Mouse (Mus musculus) fat pad, adult 2 months (tissue): Measurements from ENCODE around the gene Adgrl3.

ENCODE experiments used
- DNase-seq: peaks from one replicate; pipeline ENCODE4 v3.0.0-alpha.2; 2011; ENCODE audit warnings: low read depth, low spot score; ENCODE audit errors: extremely low read depth

The Adgrl3 gene

DNA sequence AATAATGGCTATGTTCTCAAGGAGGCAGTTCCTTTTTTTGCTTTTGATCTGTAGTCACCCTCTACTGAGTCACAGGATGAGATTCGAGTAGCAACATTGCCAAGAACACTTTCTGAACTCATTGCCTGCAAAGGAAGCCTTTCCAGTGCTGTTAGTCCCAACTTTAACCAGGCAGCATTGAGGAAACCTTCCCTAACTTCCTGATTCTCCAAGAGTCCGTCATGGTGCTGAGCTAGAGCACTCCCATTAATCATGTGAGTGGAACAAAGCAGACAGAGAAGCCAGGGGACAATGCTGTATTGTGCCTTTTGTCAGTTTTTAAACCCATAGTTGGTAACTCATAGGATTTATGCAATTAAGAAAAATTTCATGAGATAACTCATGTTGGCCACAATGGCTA is 345.3 kb downstream of the Adgrl3 start:
- DNase-seq: no peak

DNA sequence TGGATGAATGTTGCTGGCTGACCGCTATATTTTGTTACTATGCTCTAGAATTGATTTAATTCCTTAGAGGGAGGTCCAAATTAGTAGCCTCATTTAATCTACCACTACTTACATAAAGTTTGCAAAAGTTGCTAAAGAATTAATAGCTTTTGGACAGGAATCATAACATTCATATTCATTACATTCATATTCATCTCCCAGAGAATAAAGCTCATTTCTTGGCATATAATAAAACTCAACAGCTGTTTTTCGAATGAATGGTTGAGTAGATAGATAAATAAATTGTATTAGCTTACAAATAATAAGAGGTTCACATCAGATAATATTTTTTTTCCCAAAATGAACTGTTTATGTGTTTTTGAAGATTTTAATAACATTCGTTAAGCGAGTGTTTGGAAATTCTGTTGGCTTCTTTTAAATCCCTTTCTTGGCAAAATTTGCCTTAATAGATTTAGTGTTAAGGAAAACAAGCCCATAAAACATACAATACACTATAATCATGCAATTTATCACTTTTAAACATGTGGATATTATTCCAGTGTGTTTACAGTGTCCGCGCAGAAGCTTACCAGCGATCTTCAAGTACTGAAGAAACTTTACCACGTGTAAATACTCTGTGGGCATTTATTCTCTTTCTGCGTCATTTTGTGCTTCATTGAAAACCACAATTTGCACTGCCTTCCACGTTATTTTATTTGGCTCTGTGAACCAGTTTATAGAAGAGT is 350.4 kb downstream of the Adgrl3 start:
- no peak for DNase-seq

DNA sequence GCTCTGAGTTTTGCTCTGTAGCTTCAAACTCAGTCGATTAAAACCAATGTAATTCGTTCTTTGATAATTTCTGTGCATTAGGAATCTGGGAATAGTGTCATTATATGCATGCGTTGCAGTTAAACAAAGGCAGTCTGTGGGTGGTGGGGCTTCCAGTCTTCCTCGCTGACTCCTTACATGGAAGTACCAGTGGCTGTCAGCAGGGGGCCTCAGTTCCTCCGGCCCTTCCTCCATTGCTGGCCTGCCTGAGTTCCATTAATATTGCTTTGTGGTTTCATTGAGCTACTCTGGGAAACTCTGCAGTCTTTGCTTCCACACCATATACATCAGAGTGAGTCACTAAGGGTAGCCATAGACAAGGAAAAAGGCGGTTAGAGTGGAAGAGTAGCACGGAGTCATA is 356.1 kb downstream of the Adgrl3 start:
- DNase-seq: no peak

GRCm38 (mm10) chr5:81405582-81406143 is 385.7 kb downstream of the Adgrl3 start:
- no peak for DNase-seq

DNA sequence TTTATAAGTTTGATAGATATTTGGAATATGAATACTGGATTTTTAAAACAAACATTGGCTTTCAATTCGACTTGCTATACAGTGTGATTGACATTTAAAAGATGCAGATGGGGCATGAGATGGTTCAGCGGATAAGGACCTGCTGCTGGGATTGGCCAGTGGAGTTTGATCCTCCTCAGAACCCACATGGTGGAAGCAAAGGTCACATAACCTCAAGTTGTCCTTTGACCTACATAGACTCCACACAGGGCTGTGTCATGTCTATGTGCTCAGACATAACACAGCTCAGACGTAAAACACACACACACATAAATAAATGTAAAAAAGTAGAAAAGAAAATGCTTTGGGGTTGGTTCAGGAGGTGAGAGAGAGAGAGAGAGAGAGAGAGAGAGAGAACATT is 397.4 kb downstream of the Adgrl3 start:
- DNase-seq: no peak

DNA sequence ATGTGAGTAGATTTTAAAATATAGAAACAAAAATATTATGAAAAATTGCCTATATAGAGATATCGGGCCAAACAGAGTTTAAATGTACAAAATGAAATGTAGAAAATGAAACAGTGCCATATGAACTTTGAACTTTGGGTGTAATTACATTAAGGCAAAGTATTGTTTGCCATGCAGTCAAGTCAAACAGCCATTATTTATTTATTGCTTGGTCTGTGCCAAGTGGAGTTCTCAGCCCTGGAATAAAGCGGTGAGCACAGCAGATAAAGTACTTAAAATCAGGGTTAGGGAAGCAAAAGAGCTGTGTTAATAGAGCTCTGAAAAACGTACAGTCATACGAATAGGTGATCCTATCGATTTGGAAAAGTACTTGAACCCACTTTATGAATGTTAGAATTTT is 407.5 kb downstream of the Adgrl3 start:
- DNase-seq: no peak

DNA sequence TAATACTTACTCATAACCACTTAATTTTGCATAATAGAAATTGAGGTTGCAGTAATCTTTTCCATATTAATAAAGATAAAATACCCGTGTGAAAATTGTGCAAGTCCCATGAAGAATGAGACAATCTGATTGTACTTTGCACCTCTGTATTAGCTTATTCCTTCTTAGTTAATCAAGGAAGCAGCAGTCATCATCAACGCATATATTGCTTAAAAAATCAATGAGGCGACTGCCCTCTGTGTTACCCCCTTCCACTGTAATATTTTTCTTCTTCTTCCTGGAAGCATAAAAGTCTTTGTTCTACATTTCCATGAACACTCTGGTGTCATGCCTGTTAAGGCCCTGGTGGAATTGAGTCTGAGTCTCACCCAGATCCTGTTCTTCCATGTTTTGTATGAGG is 416.4 kb downstream of the Adgrl3 start:
- no peak for DNase-seq

DNA sequence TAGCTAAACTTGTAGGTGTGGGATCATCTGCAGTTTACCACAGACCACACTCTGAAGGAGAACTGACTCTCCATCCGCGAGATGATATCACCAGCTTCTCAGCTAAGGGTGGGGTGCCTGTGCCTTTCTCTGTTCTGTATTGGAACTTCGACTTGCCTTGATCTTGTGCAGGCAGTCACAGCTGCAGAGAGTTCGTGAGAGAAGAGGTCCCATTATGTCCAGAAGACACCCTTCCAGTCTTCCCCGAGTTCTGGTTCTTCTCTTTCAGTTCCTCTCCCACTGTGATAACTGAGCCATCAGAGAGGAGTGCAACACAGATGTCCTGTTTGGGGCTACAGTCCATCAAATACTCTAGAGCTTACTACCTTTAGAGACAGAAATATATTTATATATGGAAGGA is 422.2 kb downstream of the Adgrl3 start:
- DNase-seq: no peak

DNA sequence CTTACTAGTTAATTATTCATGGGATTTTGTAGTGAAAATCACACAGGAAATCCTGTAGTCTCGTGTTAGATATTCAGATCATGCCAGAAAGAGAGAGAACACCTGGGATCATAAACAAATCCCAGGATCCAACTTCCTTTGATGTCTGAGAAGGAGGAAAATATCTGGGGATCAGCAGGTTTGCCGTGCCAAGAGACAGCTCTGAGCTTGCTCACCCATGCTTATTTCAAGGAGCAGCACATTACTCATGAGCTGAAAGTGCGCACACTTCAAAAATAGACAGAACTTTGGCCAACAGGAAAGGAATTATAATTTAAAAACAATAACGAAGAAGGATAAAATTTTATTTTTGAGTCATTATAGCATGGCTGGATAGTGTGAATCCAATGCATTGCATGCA is 446.0 kb downstream of the Adgrl3 start:
- DNase-seq: no peak

- DNase-seq: no peak
Observed at GRCm38 (mm10) chr5:81474681-81475080, 454.7 kb downstream of the Adgrl3 start.

- no peak for DNase-seq
Observed at GRCm38 (mm10) chr5:81475406-81475805, 455.5 kb downstream of the Adgrl3 start.

DNA sequence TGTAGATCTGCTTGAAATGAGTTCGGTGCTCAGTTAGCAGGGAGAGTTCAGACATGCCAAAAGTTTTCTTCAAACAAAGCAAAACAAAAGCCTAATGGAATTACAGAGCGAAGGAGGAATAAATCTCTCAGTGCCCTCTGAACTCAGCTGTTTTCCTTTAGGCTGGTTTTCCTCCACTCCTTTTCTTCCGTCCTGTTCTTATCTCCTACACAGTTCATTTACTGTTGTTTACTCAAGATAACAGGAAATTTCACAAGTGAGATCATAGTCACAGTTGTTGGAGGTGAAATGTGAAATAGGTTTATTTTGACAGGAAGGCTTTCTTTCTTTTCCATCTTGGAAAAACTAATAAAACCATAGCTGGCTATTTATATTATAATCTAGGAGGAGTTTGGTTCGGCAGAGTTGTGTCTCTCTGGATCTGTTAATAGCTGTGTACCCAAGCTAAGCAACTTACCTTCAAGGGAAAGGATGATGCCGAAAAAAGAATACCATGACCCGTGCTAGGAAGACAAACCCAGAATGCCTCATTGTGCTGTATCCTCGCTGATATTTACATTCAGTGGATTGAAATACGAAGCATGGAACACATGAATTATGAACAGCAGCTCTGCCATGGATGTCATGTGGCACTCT is 456.2 kb downstream of the Adgrl3 start:
- no peak for DNase-seq

GRCm38 (mm10) chr5:81480911-81481310 is 461.0 kb downstream of the Adgrl3 start:
- DNase-seq: no peak

DNA sequence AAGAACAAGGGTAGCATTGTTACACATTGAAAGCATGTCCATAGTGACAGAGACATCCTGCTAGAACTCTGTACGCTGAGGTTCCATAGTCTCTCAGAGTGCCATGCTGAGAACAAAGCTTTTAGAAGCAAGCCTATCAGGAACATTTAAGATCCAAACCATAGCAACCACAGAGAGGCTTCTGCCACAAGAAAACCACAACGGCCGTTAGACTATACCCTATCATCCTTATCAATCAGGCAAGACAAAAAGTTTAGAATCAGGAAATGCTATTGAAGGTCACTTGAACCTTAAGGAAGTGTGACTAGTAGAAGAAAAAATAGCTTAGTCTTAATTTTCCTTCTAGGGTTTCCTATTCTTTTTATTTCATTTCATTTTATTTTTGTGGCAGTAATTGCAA is 464.0 kb downstream of the Adgrl3 start:
- no peak for DNase-seq

GRCm38 (mm10) chr5:81501076-81501475 is 481.1 kb downstream of the Adgrl3 start:
- DNase-seq: no peak

DNA sequence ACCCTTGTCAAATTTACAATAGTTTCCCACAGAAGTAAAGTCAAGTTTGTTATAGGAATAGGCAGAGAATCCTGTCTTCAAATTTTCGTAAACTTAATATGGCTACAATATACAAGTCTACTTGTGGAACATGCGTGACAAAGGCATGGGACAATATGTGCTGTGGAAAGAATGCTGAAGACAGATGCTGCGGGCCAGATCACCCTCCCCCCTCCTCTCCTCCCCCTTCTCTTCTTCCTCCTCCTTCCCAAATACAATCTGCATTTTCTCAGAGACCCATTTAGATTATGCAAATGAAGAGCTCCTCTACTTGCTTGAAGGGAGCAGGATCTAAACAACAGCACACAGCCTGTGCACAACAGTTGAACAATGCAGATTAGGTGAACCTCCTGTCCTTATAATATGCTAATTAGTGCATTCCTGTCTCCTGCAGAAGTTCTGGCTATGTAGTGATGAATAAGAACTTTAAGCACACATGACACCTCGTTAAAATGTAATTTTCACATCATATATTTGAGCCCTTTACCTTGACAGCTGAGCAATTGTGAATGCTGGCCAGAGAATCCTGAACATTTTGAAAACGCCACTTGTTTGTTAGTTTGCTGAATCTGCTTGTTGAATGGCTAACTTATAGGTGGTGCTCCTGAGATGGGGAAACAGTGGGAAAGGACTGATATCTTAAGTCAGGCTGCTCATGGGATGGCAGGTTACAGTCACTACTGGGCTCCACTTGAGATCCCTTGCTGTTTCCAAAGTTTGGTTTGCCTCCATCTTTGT is 499.0 kb downstream of the Adgrl3 start:
- no peak for DNase-seq

GRCm38 (mm10) chr5:81519497-81520382 is 499.8 kb downstream of the Adgrl3 start:
- DNase-seq: no peak

DNA sequence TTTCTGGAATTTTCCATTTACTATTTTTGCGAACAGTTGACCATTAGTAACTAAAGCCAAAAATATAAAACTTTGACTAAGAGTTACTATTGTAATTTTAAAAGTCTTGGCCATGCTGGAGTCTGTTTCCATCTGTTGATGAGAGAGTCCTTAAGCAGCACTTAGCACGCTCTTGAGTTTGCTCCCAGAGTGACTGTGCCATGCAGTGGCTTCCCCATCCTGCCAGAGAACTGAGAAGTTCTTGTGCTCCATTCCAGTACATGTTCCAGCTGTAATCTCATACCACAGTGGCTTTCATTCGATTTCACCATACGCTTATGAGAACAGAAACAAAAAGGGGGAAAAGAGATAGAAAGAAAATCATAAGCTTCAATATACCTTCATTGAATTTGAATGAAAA is 502.8 kb downstream of the Adgrl3 start:
- DNase-seq: no peak

DNA sequence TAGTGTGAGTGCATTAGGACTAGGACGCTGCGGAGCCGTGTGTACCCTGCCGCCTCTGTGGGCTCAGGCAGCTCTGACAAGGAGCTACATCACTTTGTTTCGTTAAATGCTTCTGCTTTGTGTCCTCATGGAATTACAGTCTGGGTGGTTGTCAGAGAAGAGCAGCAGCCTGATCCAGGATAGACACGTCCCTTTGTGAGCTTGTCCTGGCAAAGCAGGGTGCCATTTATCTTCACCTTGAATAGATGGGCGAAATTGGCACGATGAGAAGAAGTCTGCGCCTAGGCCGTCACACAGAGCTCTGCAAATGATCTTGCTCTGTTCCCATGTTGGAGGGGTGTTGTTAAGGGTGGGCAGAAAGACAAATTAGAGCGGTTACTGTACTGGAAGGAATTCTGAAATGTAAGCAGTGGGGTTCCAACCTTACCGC is 504.6 kb downstream of the Adgrl3 start:
- no peak for DNase-seq

DNA sequence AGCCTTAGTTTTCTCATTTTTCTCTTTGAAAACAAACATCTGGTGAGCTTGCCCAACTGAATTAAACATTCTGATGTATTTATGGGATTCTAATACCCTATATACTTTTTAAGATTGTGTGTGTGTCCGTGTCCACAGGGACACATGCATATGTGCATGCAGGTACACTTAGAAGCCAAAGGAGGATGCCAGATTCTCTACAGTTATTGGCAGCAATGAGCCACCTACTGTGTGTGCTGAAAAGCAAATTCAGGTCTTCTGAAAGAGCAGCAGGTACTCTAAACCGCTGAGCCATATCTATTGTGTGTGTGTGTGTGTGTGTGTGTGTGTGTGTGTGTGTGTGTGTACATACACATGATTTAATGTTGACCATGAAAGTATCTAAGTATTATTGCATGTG is 505.4 kb downstream of the Adgrl3 start:
- no peak for DNase-seq

- DNase-seq: no peak
Observed at GRCm38 (mm10) chr5:81531639-81532038, 511.7 kb downstream of the Adgrl3 start.
